Mouse (Mus musculus): ENCODE measurements at regions not wholly inside any gene's neighbourhood (a gene's known extent, or its start where the extent isn't known, plus 50 kb on each side); places are given as distances from the start of the nearest gene placed in this dataset.

DNA sequence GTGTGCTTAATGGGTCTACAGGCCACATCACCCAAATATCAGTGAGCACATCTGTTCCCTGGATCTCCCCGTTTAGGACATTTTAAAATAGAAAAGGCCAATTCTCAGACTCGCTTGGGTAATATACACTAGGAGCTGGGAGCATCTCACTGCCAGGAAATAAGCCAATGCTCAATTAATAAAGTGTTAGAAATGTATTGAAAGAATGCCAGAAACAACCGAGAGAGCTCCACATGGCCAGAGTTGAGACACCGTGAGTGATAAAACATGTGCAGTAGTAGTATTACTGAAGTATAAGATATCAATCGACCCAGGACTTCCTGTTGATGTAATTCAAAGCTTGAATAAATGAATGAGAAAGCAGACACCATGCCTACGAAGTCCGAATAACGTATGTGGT is 127.1 kb upstream of the Tnp1 start:
- DNase-seq: peak; percentile 71

DNA sequence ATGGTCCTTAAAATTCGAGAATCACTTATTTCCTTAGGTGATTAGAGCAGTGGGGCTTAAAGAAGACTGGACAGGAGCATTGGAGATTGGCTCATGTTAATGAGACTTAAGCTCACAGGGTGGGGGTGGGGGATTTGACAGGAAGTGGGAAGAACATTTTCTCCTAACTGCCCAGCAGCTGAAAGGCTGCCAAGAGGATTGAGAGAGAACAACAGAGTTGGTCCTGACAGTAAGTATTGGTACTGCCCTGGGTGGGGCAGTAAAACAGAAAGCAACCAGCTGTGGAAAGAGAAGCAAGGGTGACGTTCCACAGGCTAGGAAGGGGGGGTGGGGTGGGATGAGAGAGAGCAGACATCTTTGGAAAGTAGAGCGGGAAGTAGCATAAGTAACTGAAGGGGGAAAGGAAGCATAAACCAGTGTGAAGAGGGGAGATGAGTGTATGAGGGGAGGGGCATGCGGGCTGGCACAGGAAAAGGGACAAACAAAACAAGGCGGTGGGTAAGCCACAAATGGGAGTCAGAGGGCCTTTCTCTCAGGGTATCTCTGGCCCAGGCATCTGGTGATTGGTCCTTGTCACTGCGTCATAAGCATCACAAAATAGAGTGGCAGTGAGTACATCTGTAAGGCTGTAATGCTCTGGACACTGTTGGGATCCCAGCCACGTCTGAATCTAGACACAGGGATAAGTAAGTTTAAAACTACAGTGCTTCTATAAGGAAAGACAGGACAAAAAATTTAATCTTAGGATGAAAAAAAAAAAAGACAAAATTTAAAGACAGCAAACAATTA is 125.0 kb upstream of the Tnp1 start:
- Histone ChIP-seq H3K9ac (no peak overlapping the region), H3K4me2 (no peak overlapping the region), H3K4me1 (ENCODE audit: insufficient read depth) (no peaks in the 10 kb centered on the region), H3K27ac (ENCODE audit: low read depth) (no peak overlapping the region), H3K9me3 (ENCODE audit: low read depth, low read length) (no peaks in the 10 kb centered on the region), H3K27me3 (ENCODE audit: insufficient read depth, low read length) (no peaks in the 10 kb centered on the region), H3K36me3 (ENCODE audit: insufficient read depth) (no peaks in the 10 kb centered on the region), H3K4me3 (ENCODE audit: low read depth, low read length) (no peak overlapping the region)
- DNase-seq (peak; percentile 75), ATAC-seq (ENCODE audit: insufficient read depth) (peak; percentile 70)
- no peak for TF ChIP-seq CTCF (IDR thresholded peaks at IDR 0.05; ENCODE audit: low read depth)
- 47% methylated on average over 7 of the region's 7 CpGs for WGBS

More for the DNA sequence above, 127.1 kb upstream of the Tnp1 start:
- 47% methylated on average over 8 of the region's 8 CpGs for WGBS
- H3K9ac ChIP-seq: no peak overlapping the region
- H3K4me2 ChIP-seq: no peak overlapping the region
- no peaks in the 10 kb centered on the region for H3K9me3 ChIP-seq (ENCODE audit: low read depth, low read length)
- no peaks in the 10 kb centered on the region for H3K27me3 ChIP-seq (ENCODE audit: insufficient read depth, low read length)
- H3K4me1 ChIP-seq (ENCODE audit: insufficient read depth): no peaks in the 10 kb centered on the region
- TF ChIP-seq CTCF (IDR thresholded peaks at IDR 0.05; ENCODE audit: low read depth): no peak
- no peak overlapping the region for H3K4me3 ChIP-seq (ENCODE audit: low read depth, low read length)
- ATAC-seq (ENCODE audit: insufficient read depth): no peak
- no peak overlapping the region for H3K27ac ChIP-seq (ENCODE audit: low read depth)
- H3K36me3 ChIP-seq (ENCODE audit: insufficient read depth): no peaks in the 10 kb centered on the region

DNA sequence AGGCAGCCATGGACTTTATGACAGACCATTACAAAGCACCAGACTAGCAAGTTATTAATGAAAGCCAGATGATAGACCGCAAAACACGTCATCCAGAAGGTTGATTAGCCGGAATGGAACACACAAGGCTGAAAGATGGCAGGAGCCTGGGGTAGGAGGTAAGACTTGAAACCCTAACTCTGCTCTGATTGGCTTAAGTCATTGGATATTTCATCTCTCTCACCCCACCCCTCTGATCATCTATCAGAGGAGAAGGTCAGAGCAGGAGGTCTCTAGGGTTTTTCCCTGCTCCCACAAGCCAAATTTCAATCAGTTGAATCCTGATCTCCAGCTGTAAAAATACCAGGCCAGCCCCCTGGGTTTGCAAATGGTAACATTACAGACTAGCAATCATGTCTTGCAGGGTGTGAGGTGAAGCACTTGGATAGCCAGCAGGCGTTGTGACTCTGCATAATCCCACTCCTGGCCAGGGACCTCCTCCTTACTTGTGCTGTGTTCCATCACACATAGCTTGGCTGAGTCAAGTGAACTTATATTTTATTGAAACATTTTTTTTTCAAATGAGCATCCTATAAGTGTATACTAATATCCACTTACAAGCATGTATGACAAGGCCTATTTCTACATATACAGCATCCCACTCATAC is 114.6 kb upstream of the Tnp1 start:
- no peak overlapping the region for H3K4me3 ChIP-seq (ENCODE audit: low read depth, low read length)
- WGBS: 88% methylated on average over 4 of the region's 4 CpGs
- H3K9ac ChIP-seq: no peak overlapping the region
- no peaks in the 10 kb centered on the region for H3K36me3 ChIP-seq (ENCODE audit: insufficient read depth)
- H3K4me1 ChIP-seq (ENCODE audit: insufficient read depth): no peaks in the 10 kb centered on the region
- no peak for TF ChIP-seq CTCF (IDR thresholded peaks at IDR 0.05; ENCODE audit: low read depth)
- DNase-seq (no peak), ATAC-seq (ENCODE audit: insufficient read depth) (no peak)
- no peaks in the 10 kb centered on the region for H3K9me3 ChIP-seq (ENCODE audit: low read depth, low read length)
- no peak overlapping the region for H3K27ac ChIP-seq (ENCODE audit: low read depth)
- no peaks in the 10 kb centered on the region for H3K27me3 ChIP-seq (ENCODE audit: insufficient read depth, low read length)
- no peak overlapping the region for H3K4me2 ChIP-seq

DNA sequence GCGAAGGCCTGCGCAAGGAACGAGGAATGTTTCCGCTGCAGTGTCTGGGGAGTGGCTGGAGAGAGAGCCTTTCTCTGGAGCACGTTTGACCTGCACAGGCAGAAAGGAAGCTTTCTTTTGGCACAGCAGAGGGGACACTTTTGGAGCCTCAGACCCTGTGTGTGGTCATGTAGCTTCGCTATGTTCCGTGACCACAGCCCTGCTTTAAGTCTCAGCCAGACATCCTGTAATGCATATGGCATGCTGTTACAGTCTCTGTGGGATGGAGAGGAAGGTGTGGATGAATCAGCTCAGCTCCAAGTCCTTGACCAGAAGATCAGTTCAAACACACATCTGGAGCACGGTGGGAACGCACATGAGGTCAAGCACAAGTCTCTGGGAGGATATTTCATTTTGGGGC is 107.3 kb upstream of the Tnp1 start:
- Histone ChIP-seq H3K27ac (ENCODE audit: low read depth) (no peak overlapping the region), H3K36me3 (ENCODE audit: insufficient read depth) (no peaks in the 10 kb centered on the region), H3K9me3 (ENCODE audit: low read depth, low read length) (no peaks in the 10 kb centered on the region), H3K27me3 (ENCODE audit: insufficient read depth, low read length) (no peaks in the 10 kb centered on the region), H3K4me3 (ENCODE audit: low read depth, low read length) (no peak overlapping the region), H3K4me2 (no peak overlapping the region), H3K4me1 (ENCODE audit: insufficient read depth) (no peaks in the 10 kb centered on the region), H3K9ac (no peak overlapping the region)
- WGBS: 77% methylated on average over 9 of the region's 9 CpGs
- no peak for TF ChIP-seq CTCF (IDR thresholded peaks at IDR 0.05; ENCODE audit: low read depth)
- ATAC-seq (ENCODE audit: insufficient read depth) (no peak), DNase-seq (no peak)

DNA sequence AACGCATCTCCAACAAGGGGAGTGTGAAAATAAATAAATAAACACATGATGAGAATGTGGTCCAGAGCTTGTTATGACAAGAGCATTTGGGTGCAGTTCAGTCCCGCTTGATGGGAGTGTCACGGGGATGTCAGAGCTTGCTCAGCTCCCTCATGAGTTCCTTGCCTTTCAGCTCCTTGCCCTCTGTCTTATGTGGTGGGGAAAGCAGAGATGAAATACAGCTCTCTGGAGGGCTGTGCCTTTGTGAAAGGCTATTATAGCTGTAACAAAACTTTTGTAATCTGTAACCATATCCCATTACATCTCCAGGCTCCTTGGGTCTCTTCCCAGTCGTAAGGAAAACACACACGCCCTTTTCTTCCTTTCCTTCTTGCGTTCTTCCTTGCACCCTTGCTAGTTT is 103.0 kb upstream of the Tnp1 start:
- Histone ChIP-seq H3K4me2 (no peak overlapping the region), H3K27me3 (ENCODE audit: insufficient read depth, low read length) (no peaks in the 10 kb centered on the region), H3K9ac (no peak overlapping the region), H3K9me3 (ENCODE audit: low read depth, low read length) (no peaks in the 10 kb centered on the region), H3K36me3 (ENCODE audit: insufficient read depth) (no peaks in the 10 kb centered on the region), H3K4me1 (ENCODE audit: insufficient read depth) (no peaks in the 10 kb centered on the region), H3K4me3 (ENCODE audit: low read depth, low read length) (no peak overlapping the region), H3K27ac (ENCODE audit: low read depth) (no peak overlapping the region)
- no peak for DNase-seq
- no peak for ATAC-seq (ENCODE audit: insufficient read depth)
- no peak for TF ChIP-seq CTCF (IDR thresholded peaks at IDR 0.05; ENCODE audit: low read depth)
- WGBS: 66% methylated on average over 6 of the region's 6 CpGs

DNA sequence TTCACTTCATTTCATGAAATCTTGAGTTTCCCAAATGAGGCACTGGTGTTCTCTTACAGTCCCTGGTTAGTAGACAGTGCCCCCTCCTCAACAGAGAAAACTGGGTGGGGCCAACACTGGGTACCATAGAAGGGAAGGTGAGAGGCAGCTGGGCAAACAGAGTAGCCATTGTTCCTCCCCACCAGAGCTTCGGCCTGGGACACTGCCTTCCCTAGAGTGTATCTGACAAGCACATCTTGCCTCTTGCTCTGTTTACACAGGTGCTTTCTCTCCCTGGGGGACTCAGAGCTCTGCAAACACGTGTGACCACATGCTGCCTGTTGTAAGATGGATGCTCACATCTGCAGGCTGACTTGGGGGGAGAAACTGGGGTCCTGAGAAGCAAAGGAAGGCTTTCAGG is 100.8 kb upstream of the Tnp1 start:
- WGBS: 7% methylated on average over 2 of the region's 2 CpGs
- no peak overlapping the region; the same call in 1 of the 2 replicates for H3K27ac ChIP-seq (ENCODE audit: low read depth)

DNA sequence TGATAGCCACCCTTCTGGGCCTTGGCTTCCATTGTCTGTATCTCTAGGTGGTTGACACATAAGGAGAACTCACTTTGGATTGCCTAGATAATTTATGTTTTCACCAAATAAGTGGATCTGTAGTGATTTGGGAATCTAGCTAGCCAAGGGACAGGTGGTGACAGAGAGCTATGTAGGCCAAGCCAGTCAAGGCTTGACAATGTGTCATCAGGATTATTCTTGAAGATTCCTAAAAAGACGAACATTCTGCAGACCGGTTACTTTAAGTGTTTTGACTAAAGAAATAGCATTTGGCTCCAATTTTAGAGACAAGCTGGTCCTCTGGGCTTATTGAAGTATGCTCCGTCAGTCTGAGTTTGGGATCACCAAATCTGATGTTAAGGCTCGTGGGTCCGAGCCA is 100.1 kb upstream of the Tnp1 start:
- ATAC-seq (ENCODE audit: insufficient read depth) (no peak), DNase-seq (no peak)
- no peaks in the 10 kb centered on the region for H3K27me3 ChIP-seq (ENCODE audit: insufficient read depth, low read length)
- H3K36me3 ChIP-seq (ENCODE audit: insufficient read depth): no peaks in the 10 kb centered on the region
- no peak overlapping the region for H3K4me2 ChIP-seq
- no peak overlapping the region for H3K4me3 ChIP-seq (ENCODE audit: low read depth, low read length)
- no peak overlapping the region for H3K9ac ChIP-seq
- no peaks in the 10 kb centered on the region for H3K9me3 ChIP-seq (ENCODE audit: low read depth, low read length)
- H3K27ac ChIP-seq (ENCODE audit: low read depth): no peak overlapping the region
- peaks cover 3% of the 10 kb centered on the region; the same call in 1 of the 2 replicates for H3K4me1 ChIP-seq (ENCODE audit: insufficient read depth)
- 82% methylated on average over 5 of the region's 5 CpGs for WGBS
- TF ChIP-seq CTCF (IDR thresholded peaks at IDR 0.05; ENCODE audit: low read depth): no peak

More for the DNA sequence above, 100.8 kb upstream of the Tnp1 start:
- Histone ChIP-seq H3K4me2 (no peak overlapping the region), H3K4me1 (ENCODE audit: insufficient read depth) (peaks cover 3% of the 10 kb centered on the region; the same call in 1 of the 2 replicates), H3K27me3 (ENCODE audit: insufficient read depth, low read length) (no peaks in the 10 kb centered on the region), H3K9ac (no peak overlapping the region), H3K9me3 (ENCODE audit: low read depth, low read length) (no peaks in the 10 kb centered on the region), H3K36me3 (ENCODE audit: insufficient read depth) (no peaks in the 10 kb centered on the region), H3K4me3 (ENCODE audit: low read depth, low read length) (no peak overlapping the region)
- TF ChIP-seq CTCF (IDR thresholded peaks at IDR 0.05; ENCODE audit: low read depth): no peak
- ATAC-seq (ENCODE audit: insufficient read depth): peak; percentile 86
- peak; percentile 37 for DNase-seq

Measured in lung, embryonic 14.5 days (tissue).